8 mouse cellular contexts compared by ENCODE assay signal in genomic region chr4:138153980-138154379, GRCm38 (mm10).
DNase-seq lines count a peak whose midpoint lies in the region; ATAC-seq and TF ChIP-seq lines count a peak whose summit lies in the region.

No protein-coding gene starts in this region.

- peak; percentile 41 to 54 for DNase-seq in adrenal gland, adult 18-20 months (ENCODE audit: low spot score in 2 of 2)
- DNase-seq in adrenal gland, adult 8-10 months, result no peak
- DNase-seq in midbrain, embryonic 11.5 days (ENCODE audit: low spot score, missing footprints), result peak; percentile 85
- DNase-seq in c-Kit-positive CD71-negative TER-119-negative erythroid progenitor cells, embryonic 14.5 days (ENCODE audit: low read depth), result peak; percentile 18
- peak; percentile 26 to 72 for DNase-seq in kidney, postnatal 36 days
- peak; percentile 14 to 29 for DNase-seq in spleen, adult 2 months (ENCODE audit: low read depth in 1 of 2, low spot score in 2 of 2)
- DNase-seq in left cerebral cortex, postnatal 14 days (ENCODE audit: low spot score in 2 of 2), result no peak

- H3K27ac ChIP-seq in midbrain, embryonic 11.5 days (ENCODE audit: low read depth, low read length), result no peak overlapping the region
- H3K27ac ChIP-seq in midbrain, embryonic 16.5 days (ENCODE audit: low read length), result no peak overlapping the region
- no peak overlapping the region for H3K27ac ChIP-seq in spleen, adult 2 months (ENCODE audit: insufficient read depth, low read length)

- H3K9ac ChIP-seq in midbrain, embryonic 11.5 days (ENCODE audit: low read length), result no peak overlapping the region
- no peak overlapping the region for H3K9ac ChIP-seq in midbrain, embryonic 16.5 days (ENCODE audit: low read depth, low read length)

- H3K9me3 ChIP-seq in midbrain, embryonic 11.5 days (ENCODE audit: control insufficient read depth, low read length), result no peaks in the 10 kb centered on the region
- H3K9me3 ChIP-seq in midbrain, embryonic 16.5 days (replicated peaks; ENCODE audit: control insufficient read depth, low read length, poor library complexity, severe bottlenecking), result no peaks in the 10 kb centered on the region

- no peaks in the 10 kb centered on the region for H3K27me3 ChIP-seq in midbrain, embryonic 11.5 days (ENCODE audit: control insufficient read depth, insufficient read depth, low read length)
- no peaks in the 10 kb centered on the region for H3K27me3 ChIP-seq in midbrain, embryonic 16.5 days (ENCODE audit: control insufficient read depth, insufficient read depth, low read depth, low read length)
- H3K27me3 ChIP-seq in spleen, adult 2 months (ENCODE audit: control insufficient read depth, insufficient read depth, low read length), result no peaks in the 10 kb centered on the region

- H3K36me3 ChIP-seq in midbrain, embryonic 11.5 days (ENCODE audit: control insufficient read depth, insufficient read depth, low read length), result peaks cover 12% of the 10 kb centered on the region
- peaks cover 19% of the 10 kb centered on the region for H3K36me3 ChIP-seq in midbrain, embryonic 16.5 days (ENCODE audit: control insufficient read depth, insufficient read depth, low read length)
- H3K36me3 ChIP-seq in spleen, adult 2 months (ENCODE audit: control insufficient read depth, insufficient read depth, low read length), result peaks cover 18% of the 10 kb centered on the region

- intact Hi-C loops in left cerebral cortex, postnatal 14 days (cut with DNase I), result no loop called here

- no peak overlapping the region for H3K4me2 ChIP-seq in midbrain, embryonic 11.5 days
- no peak overlapping the region for H3K4me2 ChIP-seq in midbrain, embryonic 16.5 days (ENCODE audit: low read length)

- TF ChIP-seq POLR2A in spleen, adult 2 months (IDR thresholded peaks at IDR 0.05; ENCODE audit: low read depth, low read length), result no peak

- no peaks in the 10 kb centered on the region for H3K4me1 ChIP-seq in midbrain, embryonic 11.5 days (ENCODE audit: control insufficient read depth, insufficient read depth, low read length)
- H3K4me1 ChIP-seq in midbrain, embryonic 16.5 days (ENCODE audit: control insufficient read depth, insufficient read depth, low read length), result no peaks in the 10 kb centered on the region
- H3K4me1 ChIP-seq in spleen, adult 2 months (ENCODE audit: control insufficient read depth, insufficient read depth, insufficient read length), result no peaks in the 10 kb centered on the region

- peak; percentile 50; the same call in 1 of the 2 replicates for TF ChIP-seq CTCF in spleen, adult 2 months (IDR thresholded peaks at IDR 0.05; ENCODE audit: extremely low read depth, insufficient read depth, insufficient read length, insufficient replicate concordance)

- no peak for ATAC-seq in midbrain, embryonic 11.5 days (ENCODE audit: low FRiP score)
- no peak for ATAC-seq in midbrain, embryonic 16.5 days

- WGBS in midbrain, embryonic 11.5 days, result 51% methylated on average over 3 of the region's 3 CpGs
- WGBS in midbrain, embryonic 16.5 days, result 55% methylated on average over 3 of the region's 3 CpGs
- WGBS in spleen, adult 2 months, result 46% methylated on average over 3 of the region's 3 CpGs

- H3K4me3 ChIP-seq in midbrain, embryonic 11.5 days (ENCODE audit: low read depth, low read length), result no peak overlapping the region
- H3K4me3 ChIP-seq in midbrain, embryonic 16.5 days (ENCODE audit: low read depth, low read length), result no peak overlapping the region
- H3K4me3 ChIP-seq in spleen, adult 2 months (ENCODE audit: extremely low read depth, insufficient read depth, insufficient read length), result no peak overlapping the region

Comparison
In these comparisons a context has a peak if more than half of its experiments do, and no peak if none do; other contexts are left out.
1. DNase-seq: peak in adrenal gland, adult 18-20 months (2 of 2), midbrain, embryonic 11.5 days (single experiment), c-Kit-positive CD71-negative TER-119-negative erythroid progenitor cells, embryonic 14.5 days (single experiment), kidney, postnatal 36 days (2 of 2) and spleen, adult 2 months (2 of 2); none in adrenal gland, adult 8-10 months (single experiment) and left cerebral cortex, postnatal 14 days (0 of 2).